Mouse (Mus musculus) duodenum, adult 2 months (tissue): ENCODE results near the gene Gata3. TPM values are rescaled to one million over a fixed set of nuclear protein-coding genes. Genes with fewer than 3 reads are reported as not detected.

ENCODE experiments used
- polyA plus RNA-seq: library from polyadenylated mRNA; depleted of rRNA; stranded (reverse); fragments of >200 nt; gene quantifications from 2 replicates; pipeline ENCODE4 v1.2.3, GENCODE M21; 2012; ENCODE audit warnings: low replicate concordance; rRNA removed

Gene Gata3
- 1.1 and 1.2 TPM in 2 replicates for polyA plus RNA-seq

DNA sequence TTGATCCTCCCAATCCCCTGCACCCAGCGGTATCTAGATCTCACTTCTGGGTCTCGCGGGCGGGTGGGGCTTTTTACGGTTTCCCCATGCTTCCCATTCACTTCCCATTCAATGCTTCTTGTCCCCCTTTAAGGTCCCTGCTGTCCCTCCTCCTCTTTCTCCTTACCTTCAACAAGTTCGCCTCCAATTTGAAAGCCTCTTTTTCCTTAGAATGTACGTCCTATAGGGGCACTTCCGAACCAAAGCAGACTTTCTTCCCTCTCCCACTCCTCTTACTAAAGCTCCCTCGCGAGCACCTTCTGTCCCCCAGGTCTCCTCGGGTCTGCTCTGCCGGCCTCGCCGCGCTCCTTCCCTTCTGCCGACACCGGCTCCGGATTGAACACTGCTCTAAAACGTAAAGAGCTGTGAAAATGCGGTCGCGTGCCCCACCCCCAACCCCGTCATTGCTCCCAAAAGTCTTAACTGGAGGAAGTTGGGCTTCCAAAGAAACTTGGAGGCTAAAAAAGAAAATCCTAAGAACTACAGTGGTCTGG, at the start of gene Gata3:
Gene Gata3, minus strand, starts transcription at position 384 of the 533 bp plus-strand sequence.

GRCm38 (mm10) chr2:9888913-9889650, 752 bp downstream of the Gata3 start, which contains the start of gene 9230102O04Rik:
Gene 9230102O04Rik, minus strand, starts transcription at chr2:9889540.

GRCm38 (mm10) chr2:9881051-9881591, 8.7 kb downstream of the Gata3 start, which contains the start of gene 4930412O13Rik:
Gene 4930412O13Rik, plus strand, starts transcription at chr2:9881252.

Other genes starting within 250 kb of the Gata3 start
- not detected in 2 replicates for gene 4930412O13Rik, start 8.8 kb downstream of the Gata3 start, polyA plus RNA-seq
- gene 9230102O04Rik, start 494 bp downstream of the Gata3 start, polyA plus RNA-seq, result not detected in 2 replicates
- 2.7 and 3.2 TPM in 2 replicates for gene Taf3, start 158.6 kb upstream of the Gata3 start, polyA plus RNA-seq
- gene Atp5c1, start 190.5 kb upstream of the Gata3 start, polyA plus RNA-seq, result 258 and 383 TPM in 2 replicates
- gene Kin, start 190.6 kb upstream of the Gata3 start, polyA plus RNA-seq, result 0.55 and 0.78 TPM in 2 replicates
- 1.5 TPM in 1 of 2 replicates, not detected in the other for gene Itih2, start 241.4 kb upstream of the Gata3 start, polyA plus RNA-seq